Mouse (Mus musculus) midbrain, embryonic 13.5 days (tissue): ENCODE results near the gene Aoc2. TPM values are rescaled to one million over a fixed set of nuclear protein-coding genes. Genes with fewer than 3 reads are reported as not detected.

Source experiments
- ATAC-seq: fragments of 200-750 bp; cut with Nextera tagmentation; 2 replicates; pipeline ENCODE4 v1.8.0; 2017; ENCODE audit warnings: mild to moderate bottlenecking, moderate TSS enrichment, moderate library complexity
- H3K27ac ChIP-seq: fragments of 300-500 bp; sonication (generic); 2 replicates; pipeline ENCODE4 v1.5.1; 2015; ENCODE audit warnings: inconsistent platforms, mild to moderate bottlenecking, moderate library complexity
- H3K27me3 ChIP-seq: fragments of 300-500 bp; sonication (generic); 2 replicates; pipeline ENCODE4 v1.6.1; 2015; ENCODE audit warnings: mild to moderate bottlenecking, inconsistent platforms
- H3K36me3 ChIP-seq: fragments of 300-500 bp; sonication (generic); 2 replicates; pipeline ENCODE4 v1.6.1; 2015; ENCODE audit warnings: mild to moderate bottlenecking, inconsistent platforms
- H3K4me1 ChIP-seq: fragments of 300-500 bp; sonication (generic); replicated peaks from 2 replicates; pipeline ENCODE4 v1.6.1; 2015; ENCODE audit warnings: inconsistent platforms
- H3K4me2 ChIP-seq: fragments of 300-500 bp; sonication (generic); replicated peaks from 2 replicates; pipeline ENCODE4 v1.6.1; 2015; ENCODE audit warnings: moderate library complexity, mild to moderate bottlenecking, inconsistent platforms
- H3K4me3 ChIP-seq: fragments of 300-500 bp; sonication (generic); replicated peaks from 2 replicates; pipeline ENCODE4 v1.5.1; 2015; ENCODE audit warnings: mild to moderate bottlenecking, inconsistent platforms
- H3K9ac ChIP-seq: fragments of 300-500 bp; sonication (generic); replicated peaks from 2 replicates; pipeline ENCODE4 v1.6.1; 2015; ENCODE audit warnings: mild to moderate bottlenecking, inconsistent platforms
- H3K9me3 ChIP-seq: fragments of 300-500 bp; sonication (generic); 2 replicates; pipeline ENCODE4 v1.6.1; 2016; ENCODE audit warnings: mild to moderate bottlenecking, inconsistent platforms
- WGBS: fragments of 180-500 bp; shearing (Covaris S2); methylation state at CpG from one replicate; pipeline ENCODE4 v1.1.7; 2015; 5-methylcytosine and 5-hydroxymethylcytosine counted together
- polyA plus RNA-seq: library from polyadenylated mRNA; unstranded; fragments of >200 nt; fragmentation: Nextera tagmentation; extraction: Ambion mirVana; gene quantifications from 2 replicates; pipeline ENCODE4 v1.2.1, GENCODE M21; 2015

Gene Aoc2
- polyA plus RNA-seq, 1 experiment from 2014 or later: 2.5 TPM

DNA sequence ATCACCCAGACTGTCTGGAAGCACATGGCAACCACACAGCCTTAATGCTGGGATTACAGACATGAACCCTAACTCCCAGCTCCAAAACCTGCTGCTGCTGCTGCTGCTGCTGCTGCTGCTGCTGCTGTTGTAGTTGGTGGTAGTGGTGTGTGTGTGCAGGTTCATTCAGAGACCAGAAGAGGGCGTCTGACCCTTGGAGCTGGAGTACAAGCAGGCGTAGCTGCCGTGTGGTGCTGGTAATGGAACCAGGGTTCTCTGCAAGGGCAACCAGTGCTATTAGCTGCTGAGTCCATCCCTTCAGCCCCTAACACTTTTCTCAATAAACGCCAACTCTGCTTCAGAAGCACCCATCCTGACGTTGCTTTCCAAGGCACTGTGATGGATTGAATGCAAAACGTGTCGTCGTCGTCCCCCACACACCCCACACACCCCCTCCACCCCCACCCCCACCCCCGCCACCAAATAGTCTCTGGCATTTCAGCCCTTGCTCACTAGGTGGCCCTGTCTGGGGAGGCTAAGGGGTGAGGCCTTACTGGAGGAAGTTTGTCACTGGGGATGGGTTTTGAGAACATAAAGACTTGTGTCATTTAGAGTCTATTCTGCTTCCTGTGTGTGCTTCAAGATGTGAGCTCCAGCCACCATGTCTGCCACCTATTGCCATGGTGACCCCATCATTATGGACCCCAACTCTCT lies 22.4 kb downstream of the Aoc2 start:
- 80% methylated on average over 10 of the region's 10 CpGs for WGBS

DNA sequence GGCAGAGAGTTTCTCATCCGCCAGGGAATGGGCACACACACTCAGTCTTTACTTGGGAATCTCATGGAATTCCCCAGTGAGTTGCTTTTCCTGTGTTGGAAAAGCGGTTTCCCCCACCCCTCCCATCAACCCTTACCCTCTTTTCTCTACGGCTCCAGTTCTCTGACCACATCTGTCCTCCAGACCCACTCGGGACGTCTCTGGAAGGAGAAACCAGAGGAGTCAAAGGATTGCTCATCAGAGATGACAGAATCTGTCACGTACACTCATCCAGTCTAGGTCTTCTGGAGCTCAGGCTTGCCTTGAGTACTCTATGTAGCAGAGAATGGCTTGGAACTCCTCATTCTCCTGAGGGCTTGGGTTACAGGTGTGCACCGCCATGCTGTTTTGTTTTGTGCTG lies 23.9 kb downstream of the Aoc2 start:
- Histone ChIP-seq H3K27ac (no peak overlapping the region), H3K4me2 (no peak overlapping the region), H3K36me3 (no peaks in the 10 kb centered on the region), H3K27me3 (no peaks in the 10 kb centered on the region), H3K9ac (no peak overlapping the region), H3K4me3 (no peak overlapping the region), H3K4me1 (no peaks in the 10 kb centered on the region), H3K9me3 (no peaks in the 10 kb centered on the region)
- 75% methylated on average over 7 of the region's 7 CpGs for WGBS
- ATAC-seq: no peak

More for the DNA sequence above, 22.4 kb downstream of the Aoc2 start:
- Histone ChIP-seq H3K36me3 (no peaks in the 10 kb centered on the region), H3K4me2 (no peak overlapping the region), H3K9me3 (no peaks in the 10 kb centered on the region), H3K4me1 (no peaks in the 10 kb centered on the region), H3K27ac (no peak overlapping the region), H3K4me3 (no peak overlapping the region), H3K27me3 (no peaks in the 10 kb centered on the region), H3K9ac (no peak overlapping the region)
- ATAC-seq: no peak

- WGBS: 86% methylated on average over 3 of the region's 3 CpGs
- Histone ChIP-seq H3K4me3 (no peak overlapping the region), H3K9ac (no peak overlapping the region), H3K36me3 (no peaks in the 10 kb centered on the region), H3K27me3 (no peaks in the 10 kb centered on the region), H3K27ac (no peak overlapping the region), H3K9me3 (no peaks in the 10 kb centered on the region), H3K4me2 (no peak overlapping the region), H3K4me1 (no peaks in the 10 kb centered on the region)
- ATAC-seq: no peak
Measured at GRCm38 (mm10) chr11:101349216-101349615, 24.4 kb downstream of the Aoc2 start.

GRCm38 (mm10) chr11:101351100-101351720 lies 26.3 kb downstream of the Aoc2 start:
- 53% methylated on average over 11 of the region's 11 CpGs for WGBS
- ATAC-seq: no peak

GRCm38 (mm10) chr11:101351721-101352111 lies 26.9 kb downstream of the Aoc2 start:
- Histone ChIP-seq H3K9ac (no peak overlapping the region), H3K27me3 (no peaks in the 10 kb centered on the region), H3K4me1 (no peaks in the 10 kb centered on the region), H3K9me3 (no peaks in the 10 kb centered on the region), H3K27ac (no peak overlapping the region), H3K4me3 (no peak overlapping the region), H3K36me3 (no peaks in the 10 kb centered on the region), H3K4me2 (no peak overlapping the region)
- 83% methylated on average over 3 of the region's 3 CpGs for WGBS
- no peak for ATAC-seq

More at GRCm38 (mm10) chr11:101351100-101351720, 26.3 kb downstream of the Aoc2 start:
- no peak overlapping the region for H3K4me2 ChIP-seq
- no peaks in the 10 kb centered on the region for H3K4me1 ChIP-seq
- H3K27ac ChIP-seq: no peak overlapping the region
- no peaks in the 10 kb centered on the region for H3K9me3 ChIP-seq
- H3K4me3 ChIP-seq: no peak overlapping the region
- H3K27me3 ChIP-seq: no peaks in the 10 kb centered on the region
- H3K36me3 ChIP-seq: no peaks in the 10 kb centered on the region
- no peak overlapping the region for H3K9ac ChIP-seq

DNA sequence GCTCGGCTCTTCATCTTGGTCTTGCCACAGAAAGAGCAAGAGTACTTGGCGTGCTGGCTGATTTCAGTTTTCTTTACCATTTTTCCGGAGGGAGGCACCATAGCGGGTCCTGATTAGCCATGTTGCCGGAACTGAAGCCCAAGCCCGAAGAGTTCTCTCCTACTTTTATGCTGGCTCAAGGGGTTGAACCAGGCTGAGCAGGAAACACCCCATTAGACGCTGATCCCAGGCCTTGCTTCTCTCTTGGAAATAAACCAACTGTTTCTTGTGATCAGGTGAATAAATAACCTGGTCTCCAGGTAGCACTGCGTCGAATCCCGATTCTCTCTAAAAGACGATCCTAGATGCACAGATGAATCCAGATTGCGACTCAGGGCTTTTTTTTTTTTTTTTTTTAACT lies 28.6 kb downstream of the Aoc2 start:
- ATAC-seq: no peak

DNA sequence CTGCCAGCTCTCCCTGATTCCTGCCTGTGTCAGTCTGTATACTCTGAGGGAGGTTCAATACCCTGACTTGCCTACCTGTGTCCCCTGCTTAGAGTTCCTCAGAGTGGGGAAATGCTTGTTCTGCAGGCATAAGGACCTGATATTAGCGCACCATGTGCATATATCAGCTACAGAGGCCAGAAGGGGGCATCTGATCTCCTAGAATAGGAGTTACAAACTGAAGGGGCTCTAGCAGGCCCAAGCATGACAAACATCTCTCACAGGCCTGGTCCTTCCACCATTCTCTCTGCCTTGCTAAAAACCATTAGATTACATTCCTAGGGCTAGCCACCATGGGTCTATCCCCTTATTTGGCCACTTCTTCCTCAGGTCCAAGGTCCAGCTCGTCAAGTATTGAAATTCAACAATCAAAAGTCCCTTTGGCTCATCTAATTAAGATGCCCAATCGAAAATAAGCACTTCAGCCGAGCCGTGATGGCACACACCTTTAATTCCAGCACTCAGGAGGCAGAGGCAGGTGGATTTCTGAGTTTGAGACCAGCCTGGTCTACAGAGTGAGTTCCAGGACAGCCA lies 29.7 kb downstream of the Aoc2 start:
- Histone ChIP-seq H3K9ac (no peak overlapping the region), H3K4me1 (no peaks in the 10 kb centered on the region), H3K9me3 (no peaks in the 10 kb centered on the region), H3K27me3 (no peaks in the 10 kb centered on the region), H3K36me3 (no peaks in the 10 kb centered on the region), H3K4me2 (no peak overlapping the region), H3K27ac (no peak overlapping the region), H3K4me3 (no peak overlapping the region)
- ATAC-seq: no peak
- WGBS: 83% methylated on average over 5 of the region's 5 CpGs

More for the DNA sequence above, 28.6 kb downstream of the Aoc2 start:
- Histone ChIP-seq H3K27me3 (no peaks in the 10 kb centered on the region), H3K4me2 (no peak overlapping the region), H3K9ac (no peak overlapping the region), H3K4me1 (no peaks in the 10 kb centered on the region), H3K9me3 (no peaks in the 10 kb centered on the region), H3K36me3 (no peaks in the 10 kb centered on the region), H3K27ac (no peak overlapping the region), H3K4me3 (no peak overlapping the region)
- 90% methylated on average over 12 of the region's 12 CpGs for WGBS

DNA sequence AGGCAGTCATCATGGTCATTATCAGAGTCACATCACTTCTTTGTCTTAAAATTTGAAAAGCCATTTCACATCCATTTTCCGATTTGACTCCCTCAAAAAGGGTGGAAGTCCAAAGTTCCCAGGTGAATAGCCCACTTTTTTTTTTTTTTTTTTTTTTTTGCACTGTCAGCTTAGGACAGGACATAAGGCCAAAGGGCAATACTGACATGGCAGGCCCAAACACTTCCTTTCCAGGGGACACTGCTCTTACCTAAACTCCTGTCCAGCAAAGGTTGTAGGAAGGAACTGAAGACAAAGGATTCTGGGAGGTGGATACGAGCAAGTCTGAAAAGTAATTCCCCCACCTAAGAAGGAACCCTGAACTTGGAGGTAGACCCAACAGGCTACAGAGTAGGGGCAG lies 31.1 kb downstream of the Aoc2 start:
- no peaks in the 10 kb centered on the region for H3K36me3 ChIP-seq
- H3K27ac ChIP-seq: no peak overlapping the region
- no peak overlapping the region for H3K4me3 ChIP-seq
- no peaks in the 10 kb centered on the region for H3K9me3 ChIP-seq
- WGBS: 91% methylated on average over 2 of the region's 2 CpGs
- no peak overlapping the region for H3K4me2 ChIP-seq
- ATAC-seq: no peak
- H3K4me1 ChIP-seq: no peaks in the 10 kb centered on the region
- H3K9ac ChIP-seq: no peak overlapping the region
- no peaks in the 10 kb centered on the region for H3K27me3 ChIP-seq

DNA sequence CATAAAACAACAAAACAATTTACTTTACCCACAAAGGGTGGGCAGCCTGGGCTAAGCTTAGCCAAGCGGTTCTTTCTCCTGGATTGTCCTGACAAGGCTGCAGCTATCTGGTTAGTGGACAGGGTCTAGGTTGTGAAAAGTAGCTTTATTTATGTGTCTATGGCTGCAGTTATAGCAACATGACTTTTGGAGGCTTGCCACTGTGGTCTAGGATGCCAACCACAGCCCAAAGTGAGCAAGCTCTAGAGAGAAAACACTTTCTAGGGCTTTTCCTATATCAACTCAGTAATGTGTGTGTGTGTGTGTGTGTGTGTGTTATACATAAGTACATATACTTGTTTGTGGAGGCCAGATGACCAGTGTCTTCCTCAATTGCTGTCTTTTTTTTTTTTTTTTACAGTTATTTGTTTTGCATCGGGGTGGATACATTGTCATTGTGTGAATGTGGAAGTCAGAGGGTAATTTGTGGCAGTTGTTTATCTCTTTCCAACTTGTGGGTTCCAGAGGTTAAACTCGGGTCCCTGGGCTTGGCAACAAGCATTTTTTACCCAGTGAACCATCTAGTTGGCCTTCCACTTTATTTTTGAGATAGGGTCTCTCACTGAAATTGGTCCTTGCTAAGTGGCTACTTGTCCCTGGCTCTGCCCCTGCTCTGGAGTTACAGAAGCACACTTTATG lies 32.8 kb downstream of the Aoc2 start:
- Histone ChIP-seq H3K9ac (no peak overlapping the region), H3K4me3 (no peak overlapping the region), H3K27ac (no peak overlapping the region), H3K9me3 (no peaks in the 10 kb centered on the region), H3K27me3 (no peaks in the 10 kb centered on the region), H3K36me3 (no peaks in the 10 kb centered on the region), H3K4me1 (no peaks in the 10 kb centered on the region), H3K4me2 (no peak overlapping the region)
- WGBS: 88% methylated on average over 3 of the region's 3 CpGs
- no peak for ATAC-seq

- 86% methylated on average over 9 of the region's 9 CpGs for WGBS
- H3K4me3 ChIP-seq: no peak overlapping the region
- no peak overlapping the region for H3K4me2 ChIP-seq
- no peak overlapping the region for H3K27ac ChIP-seq
- no peaks in the 10 kb centered on the region for H3K36me3 ChIP-seq
- no peaks in the 10 kb centered on the region for H3K27me3 ChIP-seq
- no peaks in the 10 kb centered on the region for H3K9me3 ChIP-seq
- no peaks in the 10 kb centered on the region for H3K4me1 ChIP-seq
- no peak for ATAC-seq
- H3K9ac ChIP-seq: no peak overlapping the region
Measured at GRCm38 (mm10) chr11:101359776-101360175, 34.9 kb downstream of the Aoc2 start.

DNA sequence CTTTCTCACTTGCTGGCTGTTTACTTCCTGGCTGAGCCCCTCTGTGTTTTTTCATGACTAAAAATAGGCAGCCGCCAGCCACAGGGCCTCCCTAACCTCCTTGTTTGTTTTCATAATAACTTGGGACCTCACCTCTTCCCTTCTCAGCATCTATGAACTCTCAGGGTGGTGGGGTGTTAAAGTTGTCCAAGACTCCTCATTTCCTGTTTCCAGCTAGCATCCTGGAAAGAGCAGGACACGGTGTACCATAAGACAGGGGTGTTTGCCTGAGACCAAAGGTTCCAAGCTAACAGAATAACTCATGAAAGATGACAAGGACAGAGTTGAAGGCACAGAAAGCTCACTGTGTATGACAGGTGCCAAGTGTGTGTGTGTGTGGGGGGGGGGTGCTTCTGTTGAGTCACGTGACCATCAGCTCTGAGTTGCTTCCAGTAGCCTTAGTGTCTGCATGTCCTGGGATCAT lies 35.8 kb downstream of the Aoc2 start:
- no peak overlapping the region for H3K4me2 ChIP-seq
- no peak overlapping the region for H3K4me3 ChIP-seq
- H3K27ac ChIP-seq: no peak overlapping the region
- H3K9me3 ChIP-seq: no peaks in the 10 kb centered on the region
- no peak for ATAC-seq
- H3K36me3 ChIP-seq: no peaks in the 10 kb centered on the region
- 63% methylated on average over 3 of the region's 3 CpGs for WGBS
- H3K9ac ChIP-seq: no peak overlapping the region
- no peaks in the 10 kb centered on the region for H3K4me1 ChIP-seq
- H3K27me3 ChIP-seq: no peaks in the 10 kb centered on the region

DNA sequence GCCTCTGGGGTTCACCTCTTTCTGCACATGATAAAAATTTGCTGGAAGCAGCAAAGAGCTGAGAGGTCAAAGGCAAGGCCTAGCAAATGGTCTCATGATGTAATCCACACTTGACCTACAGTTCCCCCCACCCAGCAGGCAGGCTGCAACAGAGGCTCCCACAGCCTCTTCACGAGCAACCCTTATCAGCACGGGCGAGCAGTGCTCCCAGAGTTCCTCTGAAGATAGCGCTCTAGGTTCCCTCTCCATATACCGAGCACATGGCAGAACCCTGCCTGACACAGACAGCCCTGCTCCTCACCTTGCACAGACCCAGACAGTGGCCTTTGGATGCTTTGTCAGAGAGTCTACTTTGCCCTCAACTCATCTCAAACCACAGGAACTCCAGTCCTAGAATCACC lies 39.7 kb downstream of the Aoc2 start:
- no peak for ATAC-seq
- Histone ChIP-seq H3K9me3 (no peaks in the 10 kb centered on the region), H3K4me3 (no peak overlapping the region), H3K4me2 (no peak overlapping the region), H3K9ac (no peak overlapping the region), H3K36me3 (no peaks in the 10 kb centered on the region), H3K4me1 (no peaks in the 10 kb centered on the region), H3K27ac (no peak overlapping the region), H3K27me3 (no peaks in the 10 kb centered on the region)
- WGBS: 92% methylated on average over 5 of the region's 5 CpGs
